Mouse (Mus musculus): Measurements from ENCODE around the gene Olfr47.
"Not testable (repeated sequence)": the region's sequence is repeated elsewhere in the genome, so short reads cannot be mapped to it uniquely, and the experiment has no call there.

The Olfr47 gene

DNA sequence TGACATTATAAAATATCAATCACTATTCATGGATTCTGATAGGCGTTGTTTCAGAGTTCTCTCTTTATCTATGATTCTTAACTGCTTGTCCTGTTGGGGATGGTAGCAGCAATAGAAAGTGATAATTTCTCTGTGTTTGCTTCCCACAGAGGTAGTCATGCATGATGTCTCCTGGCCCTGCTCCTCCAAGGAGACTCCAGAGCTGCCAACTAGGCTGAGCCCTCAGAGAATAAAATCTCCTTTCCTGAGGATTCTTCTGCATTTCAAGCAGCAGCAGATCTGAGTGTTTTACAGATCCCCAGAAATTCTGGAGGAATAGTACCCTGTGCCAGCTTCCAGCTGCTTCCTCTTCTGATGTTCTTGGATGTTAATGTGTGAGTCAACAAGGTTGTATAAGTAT is at the start of gene Olfr47:
Gene Olfr47, plus strand, starts transcription at position 275 of the 400 bp plus-strand sequence.
- DNase-seq (ENCODE audit: low read depth, low spot score): not testable (repeated sequence)

DNA sequence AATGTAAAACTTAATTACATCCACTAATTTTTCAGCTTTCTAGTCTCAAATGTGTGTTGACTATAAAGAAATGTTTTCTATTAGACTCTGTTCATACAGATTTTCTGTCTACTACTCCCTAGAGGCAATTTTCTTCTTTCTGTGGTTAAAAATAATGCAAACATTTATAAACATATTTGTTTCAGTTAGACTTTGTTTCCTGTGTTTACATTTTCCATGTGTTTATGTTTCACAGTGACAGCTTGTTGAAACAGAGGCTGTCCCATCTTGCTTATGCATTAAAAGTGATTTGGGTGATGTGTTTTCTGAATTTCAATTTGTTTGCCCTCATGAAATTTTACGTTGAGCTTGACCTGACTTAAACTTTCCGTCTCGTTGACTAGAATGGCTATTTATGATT is 40.3 kb upstream of the Olfr47 start:
- DNase-seq (ENCODE audit: low read depth, low spot score): no peak

DNA sequence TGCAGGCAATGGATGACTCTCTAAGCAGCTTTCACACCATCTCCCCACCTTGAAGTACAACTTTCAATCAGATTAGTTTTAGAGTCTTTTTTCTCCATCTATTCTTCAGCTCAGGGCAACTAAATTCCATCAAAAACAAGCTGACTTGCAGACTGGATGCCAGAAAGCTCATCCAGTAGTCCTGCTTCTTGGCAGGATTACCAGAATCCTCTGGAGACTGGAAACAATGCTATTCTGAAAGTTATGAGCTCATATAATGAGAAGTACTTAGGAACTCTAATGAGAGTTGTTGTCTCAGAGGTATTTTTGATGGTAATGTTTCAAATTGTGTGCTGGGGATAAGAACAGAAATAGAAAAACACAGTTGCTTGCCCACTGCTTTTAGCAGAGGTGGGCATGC is 34.5 kb upstream of the Olfr47 start, which contains the start of gene Olfr435:
Gene Olfr435, plus strand, starts transcription at position 366 of the 400 bp plus-strand sequence.
- no peak for DNase-seq (ENCODE audit: low read depth, low spot score)

DNA sequence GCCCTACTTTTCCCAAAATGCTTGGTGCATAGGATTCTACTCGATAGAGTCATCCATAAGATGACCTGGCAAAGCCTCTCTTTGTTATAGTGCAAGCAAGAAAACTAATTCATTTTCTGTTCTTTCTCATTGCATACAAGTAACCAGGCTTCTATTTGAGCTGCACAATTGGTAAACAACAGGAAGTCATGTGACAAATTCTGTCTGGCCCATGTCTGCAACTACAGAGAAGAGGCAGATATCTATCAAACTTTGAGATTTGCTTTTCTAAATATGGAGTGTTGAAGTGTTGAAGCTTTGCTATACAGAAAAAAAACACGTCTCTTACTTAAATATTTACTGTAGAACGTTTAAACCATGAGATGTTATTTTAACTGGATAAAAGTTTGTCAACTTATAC is 33.2 kb upstream of the Olfr47 start:
- DNase-seq (ENCODE audit: low read depth, low spot score): no peak

DNA sequence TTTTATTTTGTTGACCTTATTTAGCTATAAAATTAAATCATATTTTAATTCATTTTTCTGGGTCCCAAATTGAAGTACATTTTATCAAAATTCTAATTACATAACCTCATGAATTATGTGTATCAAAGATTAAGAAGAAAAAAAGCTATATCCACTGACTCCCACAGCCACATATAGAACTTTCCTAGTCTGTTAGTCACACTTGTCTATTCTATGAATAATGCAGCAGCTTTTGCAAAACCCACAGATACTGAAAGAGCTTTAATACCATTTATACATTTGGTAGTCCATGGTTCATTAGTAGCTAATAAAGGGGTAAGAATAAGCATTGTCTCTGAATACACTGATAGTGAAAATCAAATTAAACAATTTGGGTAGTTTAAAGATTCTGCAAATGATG is 28.5 kb upstream of the Olfr47 start:
- DNase-seq (ENCODE audit: low read depth, low spot score): no peak

DNA sequence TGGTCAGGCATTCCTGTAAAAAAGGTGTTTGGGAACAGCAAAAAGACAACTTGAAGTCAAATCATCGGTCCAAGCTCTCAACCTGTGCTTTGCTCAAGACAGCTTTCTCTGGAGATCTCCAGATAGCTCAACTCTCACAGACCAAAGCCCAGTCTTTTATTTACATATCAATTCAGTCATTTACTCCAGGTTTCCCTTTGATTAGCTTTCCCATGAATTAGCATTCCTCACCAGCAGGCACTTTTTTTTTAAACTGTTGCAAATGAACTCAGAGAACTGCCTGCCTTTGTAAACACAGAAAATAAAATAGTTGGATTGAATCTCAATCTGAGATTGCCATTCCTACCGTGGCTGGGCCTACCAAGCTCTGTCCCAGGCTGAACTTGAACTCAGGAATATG is 26.0 kb upstream of the Olfr47 start:
- DNase-seq (ENCODE audit: low read depth, low spot score): no peak

DNA sequence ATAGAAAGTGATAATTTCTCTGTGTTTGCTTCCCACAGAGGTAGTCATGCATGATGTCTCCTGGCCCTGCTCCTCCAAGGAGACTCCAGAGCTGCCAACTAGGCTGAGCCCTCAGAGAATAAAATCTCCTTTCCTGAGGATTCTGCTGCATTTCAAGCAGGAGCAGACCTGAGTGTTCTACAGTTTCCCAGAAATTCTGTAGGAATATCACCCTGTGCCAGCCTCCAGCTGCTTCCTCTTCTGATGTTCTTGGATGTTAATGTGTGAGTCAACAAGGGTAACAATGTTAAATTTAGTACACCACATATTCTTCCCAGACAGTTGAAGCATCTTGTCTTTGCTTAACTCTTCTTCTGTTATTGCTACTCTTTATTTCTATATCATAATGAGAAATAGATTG is 18.5 kb upstream of the Olfr47 start, which contains the start of gene Olfr434:
Gene Olfr434, plus strand, starts transcription at position 149 of the 400 bp plus-strand sequence.
- DNase-seq (ENCODE audit: low read depth, low spot score): not testable (repeated sequence)

DNA sequence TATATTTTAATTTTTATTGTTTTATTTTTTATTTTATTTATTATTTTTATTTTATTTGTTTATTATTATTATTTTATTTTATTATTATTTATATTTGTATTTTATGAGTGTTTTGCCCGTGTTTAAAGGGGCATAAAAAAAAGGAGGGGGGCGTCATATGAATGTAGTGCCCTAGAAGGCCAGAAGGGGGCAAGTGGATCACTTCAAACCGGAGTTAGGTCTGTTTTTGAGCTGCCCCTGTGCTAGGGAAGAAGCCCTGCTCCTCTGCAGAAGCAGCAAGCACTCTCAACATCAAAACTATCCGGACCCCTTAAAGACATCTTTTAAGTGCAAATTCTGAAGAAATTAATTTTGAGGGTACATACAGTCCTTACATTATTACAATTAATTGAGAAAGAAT is 10.7 kb downstream of the Olfr47 start:
- DNase-seq (ENCODE audit: low read depth, low spot score): no peak

DNA sequence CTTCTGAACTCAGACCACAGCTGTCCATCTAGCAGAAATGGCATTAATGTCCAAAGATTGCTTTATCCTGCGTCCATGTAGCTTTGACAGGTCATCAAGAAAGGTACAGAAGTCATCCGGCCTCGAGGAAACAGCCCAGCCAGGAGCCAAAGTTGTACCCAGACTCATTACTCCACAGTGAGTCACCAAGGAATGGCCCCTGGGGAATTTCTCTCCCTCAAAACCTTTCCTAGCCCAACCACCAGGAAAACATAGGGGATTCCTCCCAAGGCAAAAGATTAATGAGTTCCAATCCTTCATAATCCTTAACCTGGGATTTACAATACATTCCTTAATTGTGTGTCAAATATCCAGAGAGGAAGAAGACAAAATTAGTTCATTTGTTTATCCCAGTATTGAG is 16.1 kb downstream of the Olfr47 start:
- no peak for DNase-seq (ENCODE audit: low read depth, low spot score)

DNA sequence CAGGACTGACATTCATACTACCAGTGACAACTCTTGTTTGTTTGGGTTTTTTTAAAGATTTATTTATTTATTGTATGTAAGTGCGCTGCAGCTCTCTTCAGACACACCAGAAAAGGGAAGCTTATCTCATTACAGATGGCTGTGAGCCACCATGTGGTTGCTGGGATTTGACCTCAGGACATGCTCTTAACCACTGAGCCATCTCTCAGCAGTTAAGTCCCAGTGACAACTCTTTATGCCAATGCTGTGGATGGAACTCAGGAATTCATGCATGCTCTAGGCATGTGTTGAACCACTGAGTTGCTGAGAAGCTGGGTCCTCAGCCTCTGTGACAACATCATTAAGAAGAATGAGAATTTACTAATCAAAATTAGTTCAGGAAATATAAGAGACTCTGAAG is 21.7 kb downstream of the Olfr47 start:
- no peak for DNase-seq (ENCODE audit: low read depth, low spot score)

DNA sequence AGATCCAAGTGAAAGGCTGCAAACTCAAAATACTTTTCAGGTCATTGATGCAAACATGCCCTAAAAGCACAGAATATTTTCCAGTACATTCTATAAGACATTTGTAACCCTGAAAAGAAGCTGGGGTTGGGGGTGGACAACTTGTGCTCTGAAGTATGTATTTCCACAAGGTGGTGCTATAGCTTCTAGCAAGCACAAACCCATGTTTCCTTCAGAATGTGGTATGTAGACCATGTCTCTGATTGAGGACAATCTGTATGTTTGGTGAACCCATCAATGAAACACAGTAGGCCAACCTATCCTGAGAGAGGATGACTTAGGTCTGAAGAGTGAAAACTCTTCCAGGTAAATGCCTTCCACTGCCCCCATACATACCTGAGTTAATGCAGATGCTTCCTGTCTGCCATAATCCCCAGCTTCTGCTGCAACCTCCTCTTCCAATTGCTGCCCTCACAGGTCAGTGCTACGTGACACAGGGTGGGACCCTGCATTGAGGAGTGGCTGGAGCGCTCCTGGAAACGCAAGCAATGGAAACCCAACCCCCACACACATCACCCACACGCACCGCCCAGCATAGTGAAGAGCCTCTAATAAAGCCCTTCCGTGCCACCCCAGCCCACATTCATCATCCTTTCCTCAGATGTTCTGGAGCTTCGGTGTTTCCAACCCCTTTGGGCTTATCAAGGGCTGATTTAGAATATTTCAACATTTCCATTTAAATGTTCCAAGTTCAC is 23.0 kb downstream of the Olfr47 start:
- no peak for DNase-seq (ENCODE audit: low read depth, low spot score)

DNA sequence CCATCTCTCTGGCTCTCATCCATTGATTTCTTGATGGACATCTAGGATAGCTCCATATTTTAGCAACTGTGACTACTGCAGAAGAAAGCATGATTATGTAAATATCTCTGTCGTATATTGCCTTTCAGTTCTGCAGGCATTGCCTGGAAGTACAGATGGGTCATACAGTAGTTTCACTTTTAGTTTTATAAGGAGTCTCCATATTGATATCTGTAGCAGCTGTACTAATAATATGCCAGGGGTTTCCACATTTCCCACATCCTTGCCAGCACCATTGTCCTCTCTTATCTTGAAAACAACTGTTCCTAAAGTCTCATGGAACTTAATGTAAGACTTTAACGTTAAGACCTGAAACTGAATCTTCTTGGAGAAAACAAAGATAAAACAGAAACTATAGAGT is 29.4 kb downstream of the Olfr47 start:
- no peak for DNase-seq (ENCODE audit: low read depth, low spot score)

DNA sequence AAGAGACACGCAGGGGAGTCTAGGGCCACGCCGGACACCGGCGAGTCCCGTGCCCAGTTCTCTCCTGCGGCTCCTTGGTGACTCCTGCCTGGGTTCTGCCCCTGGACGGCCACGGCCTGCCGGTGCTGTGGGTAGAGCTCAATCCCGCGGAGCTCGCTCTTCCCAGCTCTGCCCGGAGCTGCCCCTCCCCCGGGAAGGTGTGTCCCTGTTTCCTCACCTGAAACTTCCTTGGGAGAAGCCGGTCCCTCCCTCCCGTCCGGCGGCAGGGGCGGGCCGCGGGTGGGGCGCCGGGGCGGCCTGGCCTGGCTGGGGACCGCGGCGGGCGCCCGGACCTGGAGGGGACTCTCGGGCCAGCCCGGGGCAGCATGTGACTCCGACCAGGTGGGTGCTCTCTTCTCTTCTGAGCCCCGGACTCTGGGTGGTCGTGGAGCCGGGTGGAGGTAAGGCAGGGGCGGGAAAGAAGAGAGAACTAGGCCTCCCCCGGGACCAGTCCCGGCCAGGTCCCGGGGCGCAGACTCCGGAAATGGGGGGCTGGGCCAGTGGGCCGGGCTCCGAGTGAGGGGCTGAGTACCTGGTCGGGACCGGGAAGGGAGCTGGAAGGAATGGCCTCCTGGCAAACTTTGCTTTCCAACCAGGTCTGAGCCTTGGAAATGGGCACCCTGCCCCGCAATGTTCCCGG is 34.2 kb downstream of the Olfr47 start, which contains the start of gene Arhgef5:
Gene Arhgef5, plus strand, starts transcription at position 220 of the 679 bp plus-strand sequence.
- no peak for DNase-seq (ENCODE audit: low read depth, low spot score)

DNA sequence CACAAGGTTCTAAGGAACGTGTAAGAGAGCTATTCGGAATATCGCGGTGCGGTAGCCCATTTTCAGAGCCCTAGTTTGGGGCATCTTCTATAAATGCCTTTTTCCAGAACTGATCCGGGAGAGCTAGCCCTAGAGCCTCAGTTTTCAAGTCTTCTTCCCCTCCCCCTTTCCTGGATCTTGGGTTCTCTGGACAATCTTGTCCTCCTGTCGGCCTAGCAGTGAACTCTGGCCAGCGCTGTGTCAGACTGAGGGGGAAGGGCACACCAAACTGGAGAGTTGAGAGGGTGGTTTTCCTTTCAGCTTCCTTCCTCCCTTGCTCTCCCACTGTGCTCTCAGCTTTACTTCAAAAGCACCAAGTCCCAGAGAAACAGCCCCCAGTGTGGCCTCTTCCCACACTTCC is 35.0 kb downstream of the Olfr47 start:
- no peak for DNase-seq (ENCODE audit: low read depth, low spot score)

DNA sequence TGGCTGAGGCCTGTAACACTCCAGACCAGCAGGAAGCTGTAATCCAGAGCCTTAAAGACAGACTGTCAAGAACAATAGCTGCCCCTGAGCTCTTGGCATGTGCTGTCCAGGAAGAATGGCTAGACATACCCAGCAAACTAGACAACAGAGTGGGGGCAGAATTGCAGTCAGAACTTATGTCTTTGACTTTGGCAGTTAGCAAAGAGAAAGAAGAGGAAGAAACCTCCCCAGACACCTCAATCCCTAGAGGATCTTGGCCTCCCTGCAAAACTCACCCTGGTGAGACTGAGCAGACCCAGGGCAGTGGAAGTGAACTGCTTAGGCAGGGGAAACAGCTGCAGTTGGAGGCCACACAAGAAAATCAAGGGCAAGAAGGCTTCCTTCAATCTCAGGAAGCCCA is 41.3 kb downstream of the Olfr47 start:
- no peak for DNase-seq (ENCODE audit: low read depth, low spot score)

DNA sequence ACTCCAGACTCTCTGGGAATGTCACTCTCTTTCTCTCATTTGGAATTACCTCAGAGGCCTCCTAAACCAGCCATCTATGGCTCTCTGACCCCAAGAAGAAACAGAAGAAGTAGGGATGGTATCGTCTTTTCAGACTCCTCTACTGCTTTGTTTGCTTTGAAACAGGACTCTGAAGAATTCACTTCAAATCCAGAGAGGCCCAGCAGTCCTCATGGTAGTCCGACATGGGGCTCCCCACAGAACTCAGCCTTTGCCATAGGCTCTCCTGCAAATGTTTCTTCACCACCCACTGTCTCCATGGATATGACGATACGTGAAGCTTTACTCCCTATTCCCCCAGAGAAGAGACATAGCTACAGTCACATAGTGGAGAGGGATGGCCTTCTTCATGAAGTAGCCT is 42.8 kb downstream of the Olfr47 start:
- no peak for DNase-seq (ENCODE audit: low read depth, low spot score)

DNA sequence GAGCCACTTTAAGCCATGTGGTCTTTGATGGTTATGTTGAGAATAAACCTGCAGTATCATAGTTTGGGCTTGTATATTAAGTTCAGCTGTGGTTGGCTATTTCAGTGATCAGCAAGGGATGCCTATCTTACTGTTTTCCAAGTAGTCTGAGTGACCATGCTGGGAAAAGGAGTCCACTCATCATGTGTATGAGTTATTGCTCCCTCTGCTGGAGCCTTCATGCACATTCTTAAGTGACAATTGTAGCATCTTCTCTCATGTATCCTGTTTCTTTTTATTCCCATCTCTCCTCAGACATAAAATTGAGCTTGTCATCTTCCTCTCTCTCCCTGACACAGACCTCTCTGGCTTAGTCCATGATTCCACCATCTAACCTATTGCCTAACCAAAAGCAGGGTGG is 46.9 kb downstream of the Olfr47 start:
- no peak for DNase-seq (ENCODE audit: low read depth, low spot score)

DNA sequence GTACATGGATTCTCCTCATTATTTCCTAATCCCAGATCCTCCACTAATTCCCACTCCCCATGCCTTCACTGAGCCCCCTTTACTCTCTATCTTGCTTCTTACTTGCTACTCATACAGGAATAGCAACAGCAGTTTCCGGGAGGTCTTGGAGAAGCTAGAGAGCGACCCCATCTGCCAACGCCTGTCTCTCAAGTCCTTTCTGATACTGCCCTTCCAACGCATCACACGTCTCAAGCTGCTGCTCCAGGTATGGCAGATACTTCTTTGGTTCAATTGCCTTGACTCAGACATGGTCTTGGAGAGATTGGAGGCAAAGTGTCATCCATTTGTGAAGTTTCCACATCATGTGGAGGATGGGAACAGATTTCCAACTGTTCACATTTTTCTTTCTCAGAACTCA is 49.2 kb downstream of the Olfr47 start:
- DNase-seq (ENCODE audit: low read depth, low spot score): no peak
